Mouse (Mus musculus): ENCODE measurements around the gene Dock1. TPM values are rescaled to one million over a fixed set of nuclear protein-coding genes. Genes with fewer than 3 reads are reported as not detected.

The Dock1 gene
- polyA plus RNA-seq, 1 experiment from 2014 or later = 7.9 TPM

DNA sequence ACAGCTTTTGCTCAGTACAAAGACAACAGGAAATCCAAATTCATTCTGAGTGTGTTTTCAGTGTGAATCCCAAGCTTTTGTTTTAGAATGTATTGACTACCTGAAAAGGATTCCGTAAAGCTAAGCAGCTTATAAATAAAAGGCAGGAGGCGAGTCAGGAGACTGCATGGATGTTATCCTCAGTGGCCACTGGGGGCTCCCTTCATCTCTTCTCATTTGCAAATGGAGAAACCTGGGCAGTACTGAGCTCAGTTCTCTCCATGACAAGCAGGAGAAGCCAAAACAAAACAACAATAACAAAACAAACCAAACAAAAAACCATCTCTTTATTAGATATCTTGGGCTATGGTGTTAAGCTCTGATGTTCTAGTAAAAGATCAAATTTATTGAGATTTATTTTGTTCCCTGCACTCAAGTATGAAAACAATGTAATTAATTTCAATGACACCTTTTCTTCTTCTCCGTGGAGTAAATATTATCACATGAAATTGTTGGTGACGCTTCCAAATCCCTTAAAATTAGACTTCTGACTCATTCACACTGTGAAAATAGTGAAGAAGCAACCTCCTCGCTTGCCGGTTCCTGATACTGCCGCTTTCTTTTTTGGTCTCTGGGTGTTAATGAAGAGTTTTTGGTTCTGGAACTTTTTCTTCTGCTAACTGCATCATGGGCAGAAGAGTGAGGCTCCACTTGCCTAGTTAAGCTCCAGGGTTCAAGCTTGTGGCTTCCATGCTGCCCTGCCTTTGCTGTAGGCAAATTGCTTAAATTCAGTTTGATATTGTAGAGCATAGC, 275.7 kb downstream of the Dock1 start:
- H3K4me2 ChIP-seq (ENCODE audit: low read length) = no peak overlapping the region
- no peak overlapping the region for H3K27ac ChIP-seq (ENCODE audit: low read depth, low read length)
- no peaks in the 10 kb centered on the region for H3K36me3 ChIP-seq (ENCODE audit: control insufficient read depth, insufficient read depth, low read length)
- H3K9me3 ChIP-seq (replicated peaks; ENCODE audit: control insufficient read depth, low read length) = no peaks in the 10 kb centered on the region
- ATAC-seq = no peak
- H3K9ac ChIP-seq (ENCODE audit: low read length) = no peak overlapping the region
- H3K27me3 ChIP-seq (replicated peaks; ENCODE audit: control insufficient read depth, insufficient read depth, low read length) = no peaks in the 10 kb centered on the region
- DNase-seq (ENCODE audit: low spot score) = peak; percentile 25
- 71% methylated on average over 7 of the region's 7 CpGs for WGBS
- no peak overlapping the region for H3K4me3 ChIP-seq (ENCODE audit: low read depth, low read length)
- H3K4me1 ChIP-seq (ENCODE audit: control insufficient read depth, insufficient read depth, low read length) = no peaks in the 10 kb centered on the region

DNA sequence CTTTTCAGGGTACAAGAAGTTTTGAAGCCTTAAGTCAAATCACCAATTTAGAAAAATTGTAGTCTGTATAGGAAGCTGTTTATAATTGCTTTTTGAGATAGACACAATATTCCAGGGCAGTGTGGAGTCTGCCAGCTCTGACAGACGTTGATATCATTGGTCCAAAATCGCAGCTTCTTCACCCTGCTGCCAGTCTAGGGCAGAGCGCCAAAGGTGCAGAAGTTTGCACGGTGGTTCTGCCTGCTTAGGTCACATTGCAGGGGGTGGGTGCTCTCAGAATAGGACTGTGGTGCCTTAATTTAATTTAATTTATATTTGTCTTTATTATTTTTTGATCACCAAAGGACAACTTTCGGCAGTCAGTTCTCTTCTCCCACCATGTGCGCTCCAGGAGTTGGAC, 288.6 kb downstream of the Dock1 start:
- DNase-seq (ENCODE audit: low spot score) = no peak
- H3K27me3 ChIP-seq (replicated peaks; ENCODE audit: control insufficient read depth, insufficient read depth, low read length) = no peaks in the 10 kb centered on the region
- H3K4me1 ChIP-seq (ENCODE audit: control insufficient read depth, insufficient read depth, low read length) = no peaks in the 10 kb centered on the region
- H3K9ac ChIP-seq (ENCODE audit: low read length) = no peak overlapping the region
- H3K36me3 ChIP-seq (ENCODE audit: control insufficient read depth, insufficient read depth, low read length) = no peaks in the 10 kb centered on the region
- H3K4me3 ChIP-seq (ENCODE audit: low read depth, low read length) = no peak overlapping the region
- no peak overlapping the region for H3K4me2 ChIP-seq (ENCODE audit: low read length)
- H3K27ac ChIP-seq (ENCODE audit: low read depth, low read length) = no peak overlapping the region
- 83% methylated on average over 6 of the region's 6 CpGs for WGBS
- ATAC-seq = no peak
- H3K9me3 ChIP-seq (replicated peaks; ENCODE audit: control insufficient read depth, low read length) = no peaks in the 10 kb centered on the region

DNA sequence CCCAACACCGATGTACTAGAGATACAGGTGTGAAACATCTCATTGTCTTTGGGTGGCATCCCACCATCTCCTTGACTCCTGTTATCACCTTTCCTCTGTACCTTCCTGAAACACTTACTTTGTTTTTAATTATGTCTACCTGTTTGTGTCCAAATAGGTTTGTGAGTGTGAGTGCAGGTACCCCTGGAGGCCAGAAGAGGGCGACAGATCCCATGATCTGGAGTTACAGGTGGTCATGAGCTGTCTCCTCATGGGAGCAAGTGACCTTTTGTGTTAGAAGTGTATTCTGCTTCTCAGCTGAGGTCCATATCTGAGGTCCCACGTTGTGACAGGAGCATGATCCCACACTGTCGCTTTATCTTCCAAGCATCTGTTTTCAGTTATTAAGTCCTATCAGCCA, 290.4 kb downstream of the Dock1 start:
- no peak overlapping the region for H3K4me3 ChIP-seq (ENCODE audit: low read depth, low read length)
- no peaks in the 10 kb centered on the region for H3K36me3 ChIP-seq (ENCODE audit: control insufficient read depth, insufficient read depth, low read length)
- no peak overlapping the region for H3K4me2 ChIP-seq (ENCODE audit: low read length)
- H3K4me1 ChIP-seq (ENCODE audit: control insufficient read depth, insufficient read depth, low read length) = no peaks in the 10 kb centered on the region
- no peak for DNase-seq (ENCODE audit: low spot score)
- no peak for ATAC-seq
- no peaks in the 10 kb centered on the region for H3K27me3 ChIP-seq (replicated peaks; ENCODE audit: control insufficient read depth, insufficient read depth, low read length)
- 64% methylated on average over 4 of the region's 4 CpGs for WGBS
- no peak overlapping the region for H3K9ac ChIP-seq (ENCODE audit: low read length)
- no peaks in the 10 kb centered on the region for H3K9me3 ChIP-seq (replicated peaks; ENCODE audit: control insufficient read depth, low read length)
- H3K27ac ChIP-seq (ENCODE audit: low read depth, low read length) = no peak overlapping the region

DNA sequence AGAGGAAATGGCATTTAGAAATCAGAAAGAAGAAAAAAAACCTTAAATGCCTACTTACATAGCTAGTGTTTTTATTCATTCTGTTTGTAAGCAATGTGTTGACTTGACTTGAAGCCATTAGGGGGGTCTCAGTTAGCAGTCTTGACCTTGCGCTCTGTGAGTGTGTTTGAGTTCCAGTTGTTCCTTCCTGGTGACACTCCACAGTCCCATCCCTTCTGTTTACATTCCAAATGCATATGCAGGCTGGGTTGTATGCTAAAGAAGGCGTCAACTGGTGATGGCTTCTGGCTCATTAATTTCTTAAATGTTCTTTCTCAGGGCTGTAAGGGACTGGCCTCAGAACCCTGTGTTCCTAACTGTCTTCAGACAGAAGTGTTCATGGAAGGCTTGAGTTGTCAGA, 291.2 kb downstream of the Dock1 start:
- WGBS = 83% methylated on average over 2 of the region's 2 CpGs
- Histone ChIP-seq H3K9ac (ENCODE audit: low read length) (no peak overlapping the region), H3K36me3 (ENCODE audit: control insufficient read depth, insufficient read depth, low read length) (no peaks in the 10 kb centered on the region), H3K27ac (ENCODE audit: low read depth, low read length) (no peak overlapping the region), H3K4me3 (ENCODE audit: low read depth, low read length) (no peak overlapping the region), H3K27me3 (replicated peaks; ENCODE audit: control insufficient read depth, insufficient read depth, low read length) (no peaks in the 10 kb centered on the region), H3K4me1 (ENCODE audit: control insufficient read depth, insufficient read depth, low read length) (no peaks in the 10 kb centered on the region), H3K9me3 (replicated peaks; ENCODE audit: control insufficient read depth, low read length) (no peaks in the 10 kb centered on the region), H3K4me2 (ENCODE audit: low read length) (no peak overlapping the region)
- DNase-seq (ENCODE audit: low spot score) (no peak), ATAC-seq (no peak)

DNA sequence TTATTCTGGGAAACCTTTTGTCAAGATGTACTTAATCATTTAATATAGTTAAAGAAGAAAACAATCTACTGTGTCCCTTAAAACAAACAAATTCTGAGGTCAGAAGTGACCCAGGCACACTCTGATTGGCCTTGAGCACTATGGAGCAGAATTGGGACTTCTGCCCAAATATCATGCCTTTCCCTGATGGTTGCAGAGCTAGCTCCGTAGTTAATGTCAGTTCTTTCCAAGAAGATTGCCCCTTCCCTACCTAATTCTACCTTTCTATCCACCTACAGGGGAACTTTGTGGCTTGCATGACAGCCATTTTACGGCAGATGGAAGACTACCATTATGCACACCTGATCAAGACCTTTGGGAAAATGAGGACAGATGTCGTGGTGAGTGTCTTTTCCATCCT, 319.8 kb downstream of the Dock1 start:
- no peaks in the 10 kb centered on the region for H3K27me3 ChIP-seq (replicated peaks; ENCODE audit: control insufficient read depth, insufficient read depth, low read length)
- no peak overlapping the region for H3K4me2 ChIP-seq (ENCODE audit: low read length)
- no peaks in the 10 kb centered on the region for H3K9me3 ChIP-seq (replicated peaks; ENCODE audit: control insufficient read depth, low read length)
- DNase-seq (ENCODE audit: low spot score) (no peak), ATAC-seq (no peak)
- no peak overlapping the region for H3K27ac ChIP-seq (ENCODE audit: low read depth, low read length)
- 87% methylated on average over 3 of the region's 3 CpGs for WGBS
- no peaks in the 10 kb centered on the region; the same call in 1 of the 2 replicates for H3K4me1 ChIP-seq (ENCODE audit: control insufficient read depth, insufficient read depth, low read length)
- no peak overlapping the region for H3K4me3 ChIP-seq (ENCODE audit: low read depth, low read length)
- H3K36me3 ChIP-seq (ENCODE audit: control insufficient read depth, insufficient read depth, low read length) = no peaks in the 10 kb centered on the region
- no peak overlapping the region for H3K9ac ChIP-seq (ENCODE audit: low read length)

DNA sequence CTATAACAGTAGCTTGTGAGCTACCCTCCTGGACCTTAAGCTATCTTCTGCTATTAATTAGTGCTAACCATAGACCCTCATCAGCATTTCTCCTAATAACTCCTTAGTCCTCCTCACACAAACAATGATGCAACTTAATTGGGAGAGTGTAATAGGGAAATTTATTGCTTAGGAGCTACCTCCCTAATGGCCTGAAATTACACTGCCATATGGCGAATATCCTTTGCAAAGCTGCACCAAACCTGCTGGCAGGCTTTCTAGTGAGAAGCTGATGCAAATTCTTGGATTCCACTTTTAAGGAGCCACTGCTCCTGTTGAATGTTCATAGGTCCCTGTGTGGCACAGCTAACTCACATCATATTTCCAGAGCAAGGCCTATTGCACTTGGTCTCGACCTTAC, 320.5 kb downstream of the Dock1 start:
- ATAC-seq (peak; percentile 58), DNase-seq (ENCODE audit: low spot score) (peak; percentile 62)
- Histone ChIP-seq H3K9ac (ENCODE audit: low read length) (no peak overlapping the region), H3K4me2 (ENCODE audit: low read length) (no peak overlapping the region), H3K36me3 (ENCODE audit: control insufficient read depth, insufficient read depth, low read length) (no peaks in the 10 kb centered on the region), H3K27ac (ENCODE audit: low read depth, low read length) (no peak overlapping the region), H3K9me3 (replicated peaks; ENCODE audit: control insufficient read depth, low read length) (no peaks in the 10 kb centered on the region), H3K4me3 (ENCODE audit: low read depth, low read length) (no peak overlapping the region), H3K27me3 (replicated peaks; ENCODE audit: control insufficient read depth, insufficient read depth, low read length) (no peaks in the 10 kb centered on the region), H3K4me1 (ENCODE audit: control insufficient read depth, insufficient read depth, low read length) (no peaks in the 10 kb centered on the region; the same call in 1 of the 2 replicates)
- 69% methylated on average over 2 of the region's 2 CpGs for WGBS

DNA sequence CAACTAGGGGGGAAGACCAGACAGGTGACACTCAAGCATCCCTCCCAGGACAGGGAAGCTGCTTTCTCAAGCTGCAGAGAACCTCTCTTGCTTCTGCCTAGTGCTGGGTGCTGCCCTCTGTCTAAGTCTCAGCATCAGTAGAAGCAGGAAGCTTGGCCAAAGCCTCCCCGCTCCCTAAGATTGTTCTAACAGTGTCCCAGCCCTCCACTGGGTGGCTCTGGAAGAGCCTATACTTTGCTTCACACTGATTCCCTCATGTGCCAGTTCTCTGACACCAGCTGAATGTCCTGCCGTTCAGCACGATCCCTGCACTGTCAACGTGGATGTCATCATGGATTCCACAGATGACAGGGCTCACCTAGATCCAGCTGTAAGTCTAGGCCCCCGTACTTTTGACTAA, 324.5 kb downstream of the Dock1 start:
- ATAC-seq = no peak

DNA sequence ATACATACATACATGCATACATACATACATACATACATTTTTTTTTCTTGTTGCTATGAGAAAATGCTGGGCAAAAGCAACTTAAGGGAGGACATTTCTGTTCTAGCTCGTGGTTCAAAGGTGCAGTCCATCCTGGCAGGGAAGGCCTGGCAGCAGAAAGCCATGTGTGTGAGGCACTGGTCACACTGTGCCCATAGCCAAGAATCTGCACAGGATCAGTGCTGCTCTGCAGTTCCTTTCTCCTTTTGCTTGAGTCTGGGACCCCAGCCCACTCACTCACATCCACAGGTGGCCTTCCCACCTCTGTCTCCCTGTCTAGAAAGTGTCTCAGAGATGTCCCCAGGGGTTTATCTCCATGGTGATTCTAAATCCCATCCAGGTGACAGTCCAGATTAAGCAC, 331.8 kb downstream of the Dock1 start:
- Histone ChIP-seq H3K9ac (ENCODE audit: low read length) (no peak overlapping the region), H3K4me2 (ENCODE audit: low read length) (no peak overlapping the region), H3K4me1 (ENCODE audit: control insufficient read depth, insufficient read depth, low read length) (no peaks in the 10 kb centered on the region), H3K27me3 (replicated peaks; ENCODE audit: control insufficient read depth, insufficient read depth, low read length) (no peaks in the 10 kb centered on the region), H3K9me3 (replicated peaks; ENCODE audit: control insufficient read depth, low read length) (no peaks in the 10 kb centered on the region), H3K36me3 (ENCODE audit: control insufficient read depth, insufficient read depth, low read length) (no peaks in the 10 kb centered on the region), H3K27ac (ENCODE audit: low read depth, low read length) (no peak overlapping the region), H3K4me3 (ENCODE audit: low read depth, low read length) (no peak overlapping the region)
- no peak for DNase-seq (ENCODE audit: low spot score)
- WGBS = 90% methylated on average over 1 of the region's 1 CpGs
- no peak for ATAC-seq

More for the DNA sequence above, 324.5 kb downstream of the Dock1 start:
- H3K9ac ChIP-seq (ENCODE audit: low read length) = no peak overlapping the region
- H3K4me2 ChIP-seq (ENCODE audit: low read length) = no peak overlapping the region
- no peaks in the 10 kb centered on the region for H3K36me3 ChIP-seq (ENCODE audit: control insufficient read depth, insufficient read depth, low read length)
- 86% methylated on average over 5 of the region's 5 CpGs for WGBS
- no peaks in the 10 kb centered on the region; the same call in 1 of the 2 replicates for H3K4me1 ChIP-seq (ENCODE audit: control insufficient read depth, insufficient read depth, low read length)
- no peaks in the 10 kb centered on the region for H3K9me3 ChIP-seq (replicated peaks; ENCODE audit: control insufficient read depth, low read length)
- no peak for DNase-seq (ENCODE audit: low spot score)
- H3K27me3 ChIP-seq (replicated peaks; ENCODE audit: control insufficient read depth, insufficient read depth, low read length) = no peaks in the 10 kb centered on the region
- no peak overlapping the region for H3K4me3 ChIP-seq (ENCODE audit: low read depth, low read length)
- H3K27ac ChIP-seq (ENCODE audit: low read depth, low read length) = no peak overlapping the region

DNA sequence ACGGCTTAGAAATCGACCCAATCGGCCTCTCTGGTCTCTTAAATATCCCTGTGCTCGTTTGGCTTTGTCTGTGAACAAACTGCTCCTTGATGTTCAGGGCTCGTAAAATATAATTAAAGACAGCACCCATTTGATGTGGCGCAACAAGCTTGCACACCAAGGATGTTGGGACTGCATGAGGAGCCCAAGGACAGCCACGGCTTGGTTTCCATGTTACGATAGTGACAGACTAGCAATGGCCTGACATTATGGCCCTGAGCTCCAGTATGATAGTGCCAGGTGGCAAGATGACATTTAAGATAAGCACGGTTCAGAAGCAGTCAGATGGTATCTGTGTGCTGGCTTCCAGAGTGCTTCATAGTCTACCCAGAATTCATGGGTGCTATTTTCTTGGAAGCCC, 332.4 kb downstream of the Dock1 start:
- no peak for ATAC-seq
- H3K27me3 ChIP-seq (replicated peaks; ENCODE audit: control insufficient read depth, insufficient read depth, low read length) = no peaks in the 10 kb centered on the region
- WGBS = 63% methylated on average over 9 of the region's 9 CpGs
- DNase-seq (ENCODE audit: low spot score) = no peak
- H3K4me3 ChIP-seq (ENCODE audit: low read depth, low read length) = no peak overlapping the region
- H3K9ac ChIP-seq (ENCODE audit: low read length) = no peak overlapping the region
- H3K27ac ChIP-seq (ENCODE audit: low read depth, low read length) = no peak overlapping the region
- H3K9me3 ChIP-seq (replicated peaks; ENCODE audit: control insufficient read depth, low read length) = no peaks in the 10 kb centered on the region
- no peaks in the 10 kb centered on the region for H3K4me1 ChIP-seq (ENCODE audit: control insufficient read depth, insufficient read depth, low read length)
- no peak overlapping the region for H3K4me2 ChIP-seq (ENCODE audit: low read length)
- no peaks in the 10 kb centered on the region for H3K36me3 ChIP-seq (ENCODE audit: control insufficient read depth, insufficient read depth, low read length)

Data from forebrain, embryonic 14.5 days (tissue).